Mouse (Mus musculus) adrenal gland, adult 2 months (tissue): ENCODE measurements around the gene Cpeb4. TPM values are rescaled to one million over a fixed set of nuclear protein-coding genes. Genes with fewer than 3 reads are reported as not detected.
"Not testable (repeated sequence)": the region's sequence is repeated elsewhere in the genome, so short reads cannot be mapped to it uniquely, and the experiment has no call there.

Experiments
- DNase-seq: peaks from one replicate; pipeline ENCODE4 v3.0.0; 2021
- long read RNA-seq: library from polyadenylated mRNA; stranded (forward); transcript quantifications from one replicate; pipeline ENCODE4 v2.0.0, GENCODE M21; 2021
- polyA plus RNA-seq: library from polyadenylated mRNA; depleted of rRNA; stranded (reverse); fragments of >200 nt; gene quantifications from 2 replicates; pipeline ENCODE4 v1.2.3, GENCODE M21; 2012; rRNA removed
- total RNA-seq, 2 experiments: library from RNA; stranded (reverse); gene quantifications; 2 replicates each; pipeline ENCODE4 v1.2.3; 2021

Cpeb4 gene
- total RNA-seq (100 to 1,000 TPM in 1 of 2 experiments, 10 to 100 TPM in 1; 70.1 to 200 TPM), polyA plus RNA-seq (6.8 and 12.3 TPM in 2 replicates)
- long read RNA-seq, partial matches to known transcripts, result 1 of 1 reads
- long read RNA-seq, other reads (novel, unspliced or antisense), result 0 of 1 reads

- DNase-seq, result no peak
Measured at GRCm38 (mm10) chr11:31871911-31872310, at the start of gene Cpeb4. Cpeb4 (plus strand) TSS chr11:31872211.

GRCm38 (mm10) chr11:31822556-31822955 lies 49.5 kb upstream of the Cpeb4 start:
- DNase-seq, result peak; percentile 90

GRCm38 (mm10) chr11:31823513-31823912 lies 48.5 kb upstream of the Cpeb4 start:
- peak; percentile 76 for DNase-seq

GRCm38 (mm10) chr11:31824504-31825166 lies 47.4 kb upstream of the Cpeb4 start:
- DNase-seq, result peak; percentile 90

- DNase-seq, result no peak
Measured at GRCm38 (mm10) chr11:31828011-31828770, 43.8 kb upstream of the Cpeb4 start.

- DNase-seq, result no peak
Measured at GRCm38 (mm10) chr11:31828771-31829072, 43.3 kb upstream of the Cpeb4 start.

- DNase-seq, result peak; percentile 59
Measured at GRCm38 (mm10) chr11:31830213-31831151, 41.5 kb upstream of the Cpeb4 start.

- DNase-seq, result no peak
Measured at GRCm38 (mm10) chr11:31831451-31831850, 40.6 kb upstream of the Cpeb4 start.

- DNase-seq, result no peak
Measured at GRCm38 (mm10) chr11:31831983-31832382, 40.0 kb upstream of the Cpeb4 start.

- DNase-seq, result no peak
Measured at GRCm38 (mm10) chr11:31832439-31832980, 39.5 kb upstream of the Cpeb4 start.

GRCm38 (mm10) chr11:31833506-31833905 lies 38.5 kb upstream of the Cpeb4 start:
- no peak for DNase-seq

GRCm38 (mm10) chr11:31835352-31835751 lies 36.7 kb upstream of the Cpeb4 start:
- no peak for DNase-seq

GRCm38 (mm10) chr11:31837243-31837642 lies 34.8 kb upstream of the Cpeb4 start:
- no peak for DNase-seq

GRCm38 (mm10) chr11:31837753-31838152 lies 34.3 kb upstream of the Cpeb4 start:
- no peak for DNase-seq

GRCm38 (mm10) chr11:31838442-31839083 lies 33.4 kb upstream of the Cpeb4 start:
- DNase-seq, result peak; percentile 93

GRCm38 (mm10) chr11:31839084-31839460 lies 32.9 kb upstream of the Cpeb4 start:
- DNase-seq, result no peak

- DNase-seq, result no peak
Measured at GRCm38 (mm10) chr11:31842171-31842959, 29.6 kb upstream of the Cpeb4 start.

GRCm38 (mm10) chr11:31843177-31843833 lies 28.7 kb upstream of the Cpeb4 start:
- DNase-seq, result no peak

- no peak for DNase-seq
Measured at GRCm38 (mm10) chr11:31843834-31844188, 28.2 kb upstream of the Cpeb4 start.

GRCm38 (mm10) chr11:31845111-31845510 lies 26.9 kb upstream of the Cpeb4 start:
- DNase-seq, result not testable (repeated sequence)
